Mouse (Mus musculus) olfactory bulb, adult 2 months (tissue): ENCODE results near the gene Gjc1.

Experiments used
- CTCF ChIP-seq: fragments of 200-500 bp; IDR thresholded peaks from 2 replicates; pipeline ENCODE4 v1.5.1; 2012; ENCODE audit warnings: low read depth, mild to moderate bottlenecking, low read length, moderate library complexity; ENCODE audit not compliant: insufficient read depth
- POLR2A ChIP-seq: fragments of 200-500 bp; IDR thresholded peaks from 2 replicates; pipeline ENCODE4 v1.6.1; 2012; ENCODE audit warnings: mild to moderate bottlenecking, low read depth, low read length, moderate library complexity; ENCODE audit not compliant: insufficient read depth

DNA sequence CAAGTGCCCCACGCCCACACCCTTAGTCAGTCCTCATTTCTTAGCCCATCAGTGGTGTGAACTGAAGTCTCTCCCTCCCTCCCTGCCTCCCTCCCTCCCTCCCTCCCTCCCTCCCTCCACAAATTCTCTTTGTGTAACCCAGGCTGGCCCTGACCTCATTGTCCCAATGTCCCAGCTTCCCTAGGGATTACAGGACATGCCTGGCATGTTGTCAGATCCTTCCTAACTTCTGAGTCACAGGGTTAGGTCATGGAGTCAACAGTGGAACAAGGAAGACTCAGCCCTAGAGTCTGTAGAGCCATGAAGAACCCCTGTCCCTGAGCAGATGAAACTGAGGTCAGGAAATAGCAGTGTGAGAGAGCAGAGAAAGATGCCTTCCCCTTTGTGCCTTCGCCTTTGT is 69.8 kb downstream of the Gjc1 start:
- no peak for TF ChIP-seq CTCF
- no peak for TF ChIP-seq POLR2A
